Mouse (Mus musculus) macrophage (primary cell): ENCODE data around the gene Taar8c. TPM values are rescaled to one million over a fixed set of nuclear protein-coding genes. Genes with fewer than 3 reads are reported as not detected.
"Not testable (repeated sequence)": the region's sequence is repeated elsewhere in the genome, so short reads cannot be mapped to it uniquely, and the experiment has no call there.

Experiments
- H3K27ac ChIP-seq: fragments of 350-480 bp; formaldehyde crosslinking; 2 replicates; pipeline ENCODE4 v1.9.0; 2021
- H3K36me3 ChIP-seq: fragments of 350-480 bp; formaldehyde crosslinking; 2 replicates; pipeline ENCODE4 v1.9.0; 2021; ENCODE audit errors: inconsistent target
- H3K4me3 ChIP-seq: fragments of 350-480 bp; formaldehyde crosslinking; 2 replicates; pipeline ENCODE4 v1.9.0; 2021; ENCODE audit errors: inconsistent target
- H3K79me2 ChIP-seq: fragments of 350-480 bp; formaldehyde crosslinking; 2 replicates; pipeline ENCODE4 v1.9.0; 2021; ENCODE audit errors: inconsistent target
- WGBS: methylation state at CpG from one replicate; pipeline ENCODE4 v1.1.7; 2026; ENCODE audit warnings: inconsistent platforms; ENCODE audit not compliant: missing documents; 5-methylcytosine and 5-hydroxymethylcytosine counted together
- polyA plus RNA-seq: library from polyadenylated mRNA; stranded (reverse); fragments of 250-400 nt; gene quantifications from 3 replicates; pipeline ENCODE4 v1.2.4, GENCODE M21; 2018; ENCODE audit warnings: inconsistent platforms

Gene Taar8c
- polyA plus RNA-seq, 1 experiment from 2014 or later: not detected

DNA sequence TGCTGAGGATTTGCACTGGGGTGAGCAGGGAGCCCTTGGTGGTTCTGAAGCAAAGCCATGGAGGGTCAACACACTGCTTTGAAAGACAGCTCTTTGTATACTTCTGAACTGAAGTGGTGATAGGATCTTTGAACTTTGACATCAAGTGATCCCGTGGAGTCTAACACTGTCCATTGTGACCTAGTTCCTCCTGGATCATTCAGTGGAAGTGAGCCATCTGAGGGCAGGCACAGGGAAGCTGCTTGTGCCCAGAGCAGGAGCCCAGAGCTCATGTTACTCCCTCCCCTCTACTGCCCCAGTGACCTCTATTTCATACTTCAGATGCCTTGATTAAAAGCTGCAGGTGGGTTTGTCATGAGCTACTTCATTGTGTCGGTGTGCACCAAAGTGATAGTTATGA lies 4.7 kb downstream of the Taar8c start:
- not testable (repeated sequence) for H3K79me2 ChIP-seq, H3K4me3 ChIP-seq, H3K27ac ChIP-seq, H3K36me3 ChIP-seq
- WGBS: 68% methylated on average over 2 of the region's 2 CpGs

DNA sequence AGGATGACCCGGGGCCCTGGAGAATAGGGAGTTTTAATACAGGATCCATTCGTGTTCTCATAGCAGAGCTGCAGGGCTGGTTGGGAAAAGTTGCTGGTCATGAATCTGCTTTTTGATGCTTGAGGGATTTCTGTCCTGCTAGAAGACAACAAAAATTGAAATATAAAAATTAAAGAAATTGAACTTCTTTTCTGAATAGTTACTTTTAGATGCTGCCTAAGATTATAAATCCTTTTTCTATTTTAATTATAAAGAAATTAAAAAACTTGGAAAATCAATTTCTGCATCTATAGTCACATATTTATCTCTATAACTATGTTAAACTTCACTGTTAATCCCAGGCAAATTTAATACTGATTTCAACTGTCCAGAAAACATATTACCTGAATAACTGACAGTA lies 9.5 kb downstream of the Taar8c start, which contains the start of gene Taar8b:
Gene Taar8b, minus strand, starts transcription at position 101 of the 400 bp plus-strand sequence.
- no peaks in the 10 kb centered on the region for H3K79me2 ChIP-seq
- no peak within 1 kb of the TSS for H3K4me3 ChIP-seq
- no CpG with 5 or more reads among the region's 2 CpGs for WGBS
- no peaks in the 10 kb centered on the region for H3K36me3 ChIP-seq
- no peak within 1 kb of the TSS for H3K27ac ChIP-seq

DNA sequence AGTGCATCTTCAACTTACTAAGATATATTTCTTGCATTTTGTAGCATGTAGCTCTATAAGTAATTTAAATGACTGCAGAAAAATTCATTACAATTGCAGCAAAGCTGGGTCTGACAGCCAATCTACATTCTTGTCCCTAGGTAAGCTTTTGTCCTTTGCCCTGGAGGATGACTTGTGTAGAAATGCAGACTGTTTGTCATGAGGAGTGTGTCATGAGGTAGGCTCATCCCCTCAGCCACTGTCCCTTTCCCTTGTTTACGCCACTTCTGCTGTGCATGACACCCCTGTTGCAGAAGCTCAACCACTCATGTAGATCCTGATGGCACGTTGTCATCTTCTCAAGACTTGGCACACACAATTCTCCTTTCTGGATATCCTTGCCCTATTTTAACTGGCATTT lies 14.5 kb downstream of the Taar8c start:
- H3K79me2 ChIP-seq: no peaks in the 10 kb centered on the region
- H3K36me3 ChIP-seq: no peaks in the 10 kb centered on the region
- no peak overlapping the region for H3K4me3 ChIP-seq
- 71% methylated on average over 2 of the region's 2 CpGs for WGBS
- peak overlapping the region; percentile 68 for H3K27ac ChIP-seq

DNA sequence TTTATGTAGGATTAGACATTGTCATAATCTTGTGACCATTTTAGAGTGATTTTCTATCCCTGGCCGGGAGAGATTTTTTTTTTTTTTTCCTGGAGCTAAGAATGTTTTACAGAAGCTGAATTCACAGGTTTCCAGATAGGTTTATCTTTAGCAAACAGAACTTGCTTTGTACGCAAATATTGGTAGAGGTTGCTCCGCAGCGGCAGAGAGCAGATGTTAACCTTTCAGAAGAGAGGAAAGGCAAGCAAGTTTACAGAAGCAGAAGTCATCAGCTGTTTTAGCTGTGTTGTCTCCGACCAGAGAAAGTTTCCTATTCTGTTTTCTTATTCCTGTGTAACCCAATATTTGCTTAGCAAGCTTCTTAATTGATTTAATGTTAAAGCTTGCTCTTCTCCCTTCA lies 15.2 kb downstream of the Taar8c start:
- Histone ChIP-seq H3K79me2 (no peaks in the 10 kb centered on the region), H3K36me3 (no peaks in the 10 kb centered on the region), H3K4me3 (no peak overlapping the region), H3K27ac (peak overlapping the region; percentile 68)
- WGBS: 61% methylated on average over 5 of the region's 5 CpGs

DNA sequence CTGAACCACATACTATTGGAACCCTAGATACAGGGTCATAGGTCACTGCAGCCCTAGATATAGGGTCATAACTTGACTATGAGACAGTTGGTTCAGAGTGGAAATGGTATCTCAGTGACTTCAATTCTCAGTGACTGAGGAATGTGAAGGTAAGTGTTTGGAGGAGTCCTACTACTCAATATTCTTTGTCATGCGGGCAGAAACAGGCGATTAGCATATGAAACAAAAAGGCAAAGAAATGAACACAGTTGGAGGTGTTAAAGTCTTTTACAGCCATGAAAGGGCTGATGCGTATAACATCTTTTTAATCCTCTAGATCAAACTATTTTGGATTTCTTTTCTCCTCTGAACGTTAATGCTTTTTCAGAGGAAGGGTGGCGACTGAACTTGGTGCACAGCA lies 15.8 kb downstream of the Taar8c start:
- WGBS: 97% methylated on average over 5 of the region's 5 CpGs
- H3K4me3 ChIP-seq: no peak overlapping the region
- H3K79me2 ChIP-seq: no peaks in the 10 kb centered on the region
- H3K36me3 ChIP-seq: no peaks in the 10 kb centered on the region
- peak overlapping the region; percentile 68 for H3K27ac ChIP-seq

DNA sequence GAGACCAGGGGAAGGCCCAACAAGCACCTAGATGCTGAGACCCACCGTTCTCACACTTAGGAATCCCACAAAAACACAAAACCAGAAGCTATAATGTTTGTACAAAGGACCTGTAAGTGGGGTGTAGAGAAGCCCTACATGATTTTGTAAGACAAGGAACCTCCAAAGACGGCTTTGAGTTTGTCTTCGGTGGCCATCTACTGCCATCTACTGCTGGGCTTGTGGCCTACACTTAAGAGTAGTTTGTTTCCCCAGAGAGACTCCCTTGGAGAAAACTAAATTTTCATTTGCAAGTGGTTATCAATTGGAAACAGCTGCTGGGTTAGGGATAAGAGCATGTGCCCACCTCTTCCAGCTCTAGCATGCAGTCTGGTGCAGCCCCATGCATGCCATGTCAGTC lies 21.5 kb downstream of the Taar8c start:
- no peaks in the 10 kb centered on the region for H3K36me3 ChIP-seq
- WGBS: 41% methylated on average over 3 of the region's 3 CpGs
- H3K27ac ChIP-seq: no peak overlapping the region
- no peak overlapping the region for H3K4me3 ChIP-seq
- H3K79me2 ChIP-seq: no peaks in the 10 kb centered on the region

DNA sequence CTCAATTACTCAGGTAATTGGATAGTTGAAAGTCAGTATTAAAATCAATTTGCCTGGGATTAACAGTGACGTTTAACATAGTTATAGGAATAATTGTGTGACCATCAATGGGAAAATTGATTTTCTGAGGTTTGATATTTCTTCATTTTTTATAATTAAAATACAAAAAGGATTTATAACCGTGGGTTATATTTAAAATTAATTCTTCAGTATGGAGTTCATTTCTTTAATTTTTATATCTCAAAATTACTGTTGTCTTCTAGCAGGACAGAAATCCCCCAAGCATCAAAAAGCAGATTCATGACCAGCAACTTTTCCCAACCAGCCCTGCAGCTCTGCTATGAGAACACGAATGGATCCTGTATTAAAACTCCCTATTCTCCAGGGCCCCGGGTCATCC lies 25.5 kb downstream of the Taar8c start, which contains the start of gene Taar8a:
Gene Taar8a, plus strand, starts transcription at position 301 of the 400 bp plus-strand sequence.
- H3K4me3 ChIP-seq, H3K79me2 ChIP-seq, H3K36me3 ChIP-seq, H3K27ac ChIP-seq: not testable (repeated sequence)
- 93% methylated on average over 1 of the region's 4 CpGs for WGBS

DNA sequence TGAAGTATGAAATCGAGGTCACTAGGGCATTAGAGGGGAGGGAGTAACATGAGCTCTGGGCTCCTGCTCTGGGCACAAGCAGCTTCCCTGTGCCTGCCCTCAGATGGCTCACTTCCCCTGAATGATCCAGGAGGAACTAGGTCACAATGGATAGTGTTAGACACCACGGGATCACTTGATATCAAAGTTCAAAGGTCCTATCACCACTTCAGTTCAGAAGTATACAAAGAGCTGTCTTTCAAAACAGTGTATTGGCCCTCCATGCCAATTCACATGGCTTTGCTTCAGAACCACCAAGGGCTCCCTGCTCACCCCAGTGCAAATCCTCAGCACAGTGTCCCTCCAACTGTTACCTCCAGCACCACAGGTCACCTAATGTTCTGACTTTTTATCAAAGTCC lies 27.0 kb downstream of the Taar8c start:
- H3K4me3 ChIP-seq, H3K36me3 ChIP-seq, H3K79me2 ChIP-seq, H3K27ac ChIP-seq: not testable (repeated sequence)
- WGBS: 46% methylated on average over 2 of the region's 2 CpGs

DNA sequence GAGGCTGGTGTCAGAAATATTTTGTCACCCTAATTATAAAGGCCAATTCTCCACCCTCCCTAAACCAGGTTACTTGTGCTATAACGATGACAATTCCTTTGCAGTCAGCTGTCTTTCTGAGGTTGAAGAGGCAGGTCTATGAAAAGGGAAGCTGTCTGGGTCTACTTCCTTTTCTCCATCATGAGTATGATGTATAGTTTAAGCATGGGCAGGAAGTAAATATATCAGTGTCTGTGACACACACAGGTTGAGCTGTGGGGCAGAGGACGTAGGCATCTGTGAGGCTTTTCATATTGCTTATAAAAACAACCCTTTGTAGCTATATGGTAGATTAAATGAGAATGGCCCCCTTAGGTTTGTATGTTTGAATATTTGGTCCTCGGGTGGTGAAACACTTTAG lies 42.7 kb downstream of the Taar8c start:
- 27% methylated on average over 3 of the region's 3 CpGs for WGBS
- H3K79me2 ChIP-seq: no peaks in the 10 kb centered on the region
- H3K36me3 ChIP-seq: no peaks in the 10 kb centered on the region
- H3K4me3 ChIP-seq: no peak overlapping the region
- H3K27ac ChIP-seq: no peak overlapping the region

DNA sequence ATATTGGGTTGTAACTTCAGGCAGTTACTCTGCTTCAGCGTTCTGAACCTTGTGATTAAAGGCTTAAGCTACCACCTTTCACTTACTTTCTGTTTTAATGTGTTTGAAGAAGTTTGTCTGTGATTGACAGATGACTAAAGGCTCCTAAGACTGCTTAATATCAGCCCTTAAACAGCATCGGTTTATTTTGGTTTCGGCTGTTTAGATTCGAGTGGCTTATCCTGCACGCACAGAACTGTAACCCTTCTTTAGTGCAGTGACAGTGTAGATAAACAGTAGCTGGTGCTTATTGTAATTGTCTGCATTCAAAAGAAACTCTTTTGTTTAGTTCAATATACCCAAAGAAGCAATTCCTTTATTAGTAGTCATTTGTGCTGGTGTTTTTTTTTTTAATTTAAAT lies 49.7 kb downstream of the Taar8c start:
- WGBS: 75% methylated on average over 5 of the region's 5 CpGs
- H3K36me3 ChIP-seq: no peaks in the 10 kb centered on the region
- no peak overlapping the region for H3K27ac ChIP-seq
- no peaks in the 10 kb centered on the region for H3K79me2 ChIP-seq
- H3K4me3 ChIP-seq: no peak overlapping the region

Other genes with a start within 250 kb of the Taar8c start
- gene Vnn1, start 207.2 kb downstream of the Taar8c start, polyA plus RNA-seq: not detected in 3 replicates
- not detected in 3 replicates for gene Taar1, start 181.6 kb downstream of the Taar8c start, polyA plus RNA-seq
- not detected in 3 replicates for gene Taar2, start 163.3 kb downstream of the Taar8c start, polyA plus RNA-seq
- not detected in 3 replicates for gene Taar3, start 152.4 kb downstream of the Taar8c start, polyA plus RNA-seq
- gene Taar4, start 141.4 kb downstream of the Taar8c start, polyA plus RNA-seq: not detected in 3 replicates
- not detected in 3 replicates for gene Taar5, start 131.2 kb downstream of the Taar8c start, polyA plus RNA-seq
- gene Taar6, start 116.3 kb downstream of the Taar8c start, polyA plus RNA-seq: not detected in 3 replicates
- gene Taar7a, start 108.4 kb downstream of the Taar8c start, polyA plus RNA-seq: not detected in 3 replicates
- not detected in 3 replicates for gene Taar7b, start 102.0 kb downstream of the Taar8c start, polyA plus RNA-seq
- gene Taar7d, start 74.7 kb downstream of the Taar8c start, polyA plus RNA-seq: not detected in 3 replicates
- gene Taar7e, start 64.3 kb downstream of the Taar8c start, polyA plus RNA-seq: not detected in 3 replicates
- gene Taar7f, start 52.4 kb downstream of the Taar8c start, polyA plus RNA-seq: not detected in 3 replicates
- gene Taar8a, start 25.4 kb downstream of the Taar8c start, polyA plus RNA-seq: not detected in 3 replicates
- not detected in 3 replicates for gene Taar8b, start 9.6 kb downstream of the Taar8c start, polyA plus RNA-seq
- gene Taar9, start 7.6 kb upstream of the Taar8c start, polyA plus RNA-seq: not detected in 3 replicates
- 163 to 202 TPM (median 186 TPM) in 3 replicates for gene Stx7, start 47.4 kb upstream of the Taar8c start, polyA plus RNA-seq
- gene Moxd1, start 121.6 kb upstream of the Taar8c start, polyA plus RNA-seq: not detected in 3 replicates